Mouse (Mus musculus) stomach, postnatal 0 days (tissue): ENCODE data around the gene 5730522E02Rik. TPM values are rescaled to one million over a fixed set of nuclear protein-coding genes. Genes with fewer than 3 reads are reported as not detected.

Source experiments
- ATAC-seq: fragments of 200-750 bp; cut with Nextera tagmentation; 2 replicates; pipeline ENCODE4 v1.8.0; 2017; ENCODE audit not compliant: low FRiP score, low TSS enrichment
- DNase-seq: peaks from one replicate; pipeline ENCODE4 v3.0.0-alpha.2; 2016; ENCODE audit warnings: low spot score
- H3K27ac ChIP-seq: fragments of 300-500 bp; sonication (generic); replicated peaks from 2 replicates; pipeline ENCODE4 v1.5.1; 2014; ENCODE audit warnings: mild to moderate bottlenecking, control low read depth
- H3K27me3 ChIP-seq: fragments of 300-500 bp; sonication (generic); 2 replicates; pipeline ENCODE4 v1.6.1; 2014; ENCODE audit warnings: low read length; ENCODE audit not compliant: control insufficient read depth, insufficient read depth
- H3K36me3 ChIP-seq: fragments of 300-500 bp; sonication (generic); 2 replicates; pipeline ENCODE4 v1.6.1; 2014; ENCODE audit warnings: low read length, mixed read lengths; ENCODE audit not compliant: control insufficient read depth, insufficient read depth
- H3K4me1 ChIP-seq: fragments of 300-500 bp; sonication (generic); replicated peaks from 2 replicates; pipeline ENCODE4 v1.6.1; 2014; ENCODE audit warnings: antibody characterized with exemption; ENCODE audit not compliant: control insufficient read depth, insufficient read depth
- H3K4me2 ChIP-seq: fragments of 300-500 bp; sonication (generic); replicated peaks from 2 replicates; pipeline ENCODE4 v1.6.1; 2014; ENCODE audit warnings: low read depth, mild to moderate bottlenecking, control low read depth, moderate library complexity
- H3K4me3 ChIP-seq: fragments of 300-500 bp; sonication (generic); 2 replicates; pipeline ENCODE4 v1.5.1; 2014; ENCODE audit warnings: low read depth, low read length, control low read depth
- H3K9ac ChIP-seq: fragments of 300-500 bp; sonication (generic); 2 replicates; pipeline ENCODE4 v1.6.1; 2014; ENCODE audit warnings: mild to moderate bottlenecking, low read length, control low read depth, mixed read lengths
- H3K9me3 ChIP-seq: fragments of 300-500 bp; sonication (generic); 2 replicates; pipeline ENCODE4 v1.6.1; 2016; ENCODE audit warnings: low read length; ENCODE audit not compliant: control insufficient read depth
- CTCF ChIP-seq: IDR thresholded peaks from 2 replicates; pipeline ENCODE4 v1.5.1; 2016; ENCODE audit warnings: antibody characterized with exemption, low read depth, mild to moderate bottlenecking, moderate library complexity
- EP300 ChIP-seq: optimal IDR thresholded peaks from 2 replicates; pipeline ENCODE3; 2016; ENCODE audit warnings: antibody characterized with exemption
- WGBS: fragments of 180-500 bp; shearing (Covaris S2); extraction: QIAGEN DNeasy Blood & Tissue Kit; methylation state at CpG from one replicate; pipeline ENCODE4 v1.1.7; 2014; 5-methylcytosine and 5-hydroxymethylcytosine counted together
- polyA plus RNA-seq: library from polyadenylated mRNA; unstranded; fragments of >200 nt; fragmentation: Nextera tagmentation; extraction: Ambion mirVana; gene quantifications from 2 replicates; pipeline ENCODE4 v1.2.1, GENCODE M21; 2015

The 5730522E02Rik gene
- polyA plus RNA-seq, 1 experiment from 2014 or later, result 1.1 TPM

DNA sequence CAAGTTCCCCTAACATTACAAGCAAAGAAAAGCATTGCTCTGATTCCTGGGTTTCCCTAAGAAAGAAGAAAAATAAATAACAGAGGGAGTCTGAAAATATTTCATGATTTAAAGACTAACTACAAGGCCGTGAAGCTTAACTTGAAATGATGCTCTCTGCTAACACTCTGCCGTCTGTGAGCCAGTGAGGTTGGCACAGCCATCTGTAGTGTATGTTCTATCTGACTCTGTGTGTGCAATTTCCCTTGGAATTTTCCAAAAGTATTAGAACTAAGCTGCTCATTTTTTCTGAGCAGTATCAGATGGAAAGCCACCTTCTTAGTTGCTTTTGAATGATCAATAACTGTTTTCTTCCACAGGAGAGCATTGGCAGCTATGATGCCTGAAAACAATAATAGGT lies 134.2 kb downstream of the 5730522E02Rik start:
- no peaks in the 10 kb centered on the region for H3K4me1 ChIP-seq
- H3K27me3 ChIP-seq, result no peaks in the 10 kb centered on the region
- H3K27ac ChIP-seq, result no peak overlapping the region
- TF ChIP-seq CTCF, result no peak
- TF ChIP-seq EP300, result no peak
- no peaks in the 10 kb centered on the region for H3K36me3 ChIP-seq
- 62% methylated on average over 2 of the region's 2 CpGs for WGBS
- H3K9me3 ChIP-seq, result no peaks in the 10 kb centered on the region
- no peak overlapping the region for H3K4me3 ChIP-seq
- no peak overlapping the region for H3K9ac ChIP-seq
- DNase-seq (no peak), ATAC-seq (no peak)
- no peak overlapping the region for H3K4me2 ChIP-seq

DNA sequence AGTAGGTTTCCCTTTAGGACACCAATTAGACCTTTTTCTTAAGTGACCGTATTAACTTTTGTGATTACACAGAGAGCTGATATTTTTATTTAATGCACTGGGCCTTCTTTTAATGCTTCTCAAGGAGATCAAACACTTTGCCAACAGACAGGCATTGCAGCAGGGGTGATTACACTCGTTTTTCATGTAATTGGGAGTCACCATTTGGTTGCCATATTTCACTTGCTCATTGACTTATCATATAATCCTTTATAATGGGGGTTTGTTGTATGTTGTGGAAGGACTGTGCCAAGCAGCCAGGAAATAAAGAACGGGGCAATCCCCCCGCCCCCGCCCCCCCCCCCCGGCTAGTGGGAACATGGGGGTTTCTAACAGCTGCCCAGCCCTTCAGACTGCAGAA lies 135.0 kb downstream of the 5730522E02Rik start:
- Histone ChIP-seq H3K36me3 (no peaks in the 10 kb centered on the region), H3K4me2 (no peak overlapping the region), H3K27me3 (no peaks in the 10 kb centered on the region), H3K9me3 (no peaks in the 10 kb centered on the region), H3K4me3 (no peak overlapping the region), H3K4me1 (no peaks in the 10 kb centered on the region), H3K27ac (no peak overlapping the region), H3K9ac (no peak overlapping the region)
- no peak for DNase-seq
- 75% methylated on average over 6 of the region's 6 CpGs for WGBS
- ATAC-seq, result no peak
- TF ChIP-seq CTCF, result no peak
- no peak for TF ChIP-seq EP300

- H3K9me3 ChIP-seq, result no peaks in the 10 kb centered on the region
- H3K4me3 ChIP-seq, result no peak overlapping the region
- no peak overlapping the region for H3K4me2 ChIP-seq
- no peak overlapping the region for H3K27ac ChIP-seq
- DNase-seq (peak; percentile 46), ATAC-seq (0 out of 2 replicates have a peak, but pooled peaks have one; percentile 59)
- TF ChIP-seq CTCF, result peak; percentile 84
- no peak for TF ChIP-seq EP300
- H3K4me1 ChIP-seq, result no peaks in the 10 kb centered on the region
- no peaks in the 10 kb centered on the region for H3K27me3 ChIP-seq
- H3K36me3 ChIP-seq, result no peaks in the 10 kb centered on the region
- H3K9ac ChIP-seq, result no peak overlapping the region
- WGBS, result 48% methylated on average over 8 of the region's 8 CpGs
Measured at GRCm38 (mm10) chr11:26073638-26074294, 136.8 kb downstream of the 5730522E02Rik start.

DNA sequence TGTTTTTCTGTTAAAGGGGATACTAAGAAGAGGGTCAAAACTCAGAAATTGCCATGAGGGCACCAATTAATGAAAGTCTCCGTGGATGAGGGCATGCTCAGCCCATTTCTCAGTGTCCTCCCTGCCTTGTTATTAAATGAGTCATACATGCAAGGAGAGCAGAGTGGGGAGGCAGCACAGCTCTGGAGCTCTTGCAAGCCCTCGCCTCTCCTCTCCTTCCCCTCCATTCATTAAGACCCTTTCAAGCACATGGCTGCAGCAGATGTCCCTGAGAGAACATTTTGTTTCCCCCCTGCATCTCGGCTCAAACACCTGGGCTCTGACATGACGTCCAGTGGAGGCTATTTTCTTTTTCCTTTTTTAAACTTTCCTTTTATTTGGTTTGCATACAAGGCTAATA lies 138.5 kb downstream of the 5730522E02Rik start:
- TF ChIP-seq CTCF (no peak), EP300 (no peak)
- 53% methylated on average over 4 of the region's 4 CpGs for WGBS
- no peaks in the 10 kb centered on the region for H3K4me1 ChIP-seq
- no peak overlapping the region for H3K4me3 ChIP-seq
- H3K4me2 ChIP-seq, result no peak overlapping the region
- no peak for ATAC-seq
- H3K27me3 ChIP-seq, result no peaks in the 10 kb centered on the region
- no peak overlapping the region for H3K27ac ChIP-seq
- DNase-seq, result no peak
- no peaks in the 10 kb centered on the region for H3K36me3 ChIP-seq
- H3K9ac ChIP-seq, result no peak overlapping the region
- H3K9me3 ChIP-seq, result no peaks in the 10 kb centered on the region

GRCm38 (mm10) chr11:26063252-26063651 lies 147.3 kb downstream of the 5730522E02Rik start:
- H3K9ac ChIP-seq, result no peak overlapping the region
- ATAC-seq (no peak), DNase-seq (no peak)
- H3K36me3 ChIP-seq, result no peaks in the 10 kb centered on the region
- WGBS, result 62% methylated on average over 2 of the region's 2 CpGs
- H3K27ac ChIP-seq, result no peak overlapping the region
- H3K9me3 ChIP-seq, result no peaks in the 10 kb centered on the region
- no peak overlapping the region for H3K4me2 ChIP-seq
- no peaks in the 10 kb centered on the region for H3K27me3 ChIP-seq
- H3K4me3 ChIP-seq, result no peak overlapping the region
- no peak for TF ChIP-seq CTCF
- no peak for TF ChIP-seq EP300
- no peaks in the 10 kb centered on the region for H3K4me1 ChIP-seq

GRCm38 (mm10) chr11:26061471-26062137 lies 149.0 kb downstream of the 5730522E02Rik start:
- TF ChIP-seq EP300 (no peak), CTCF (no peak)
- no peak overlapping the region for H3K4me2 ChIP-seq
- H3K36me3 ChIP-seq, result no peaks in the 10 kb centered on the region
- H3K9ac ChIP-seq, result no peak overlapping the region
- H3K27me3 ChIP-seq, result no peaks in the 10 kb centered on the region
- H3K9me3 ChIP-seq, result no peaks in the 10 kb centered on the region
- no peak for DNase-seq
- no peaks in the 10 kb centered on the region for H3K4me1 ChIP-seq
- no peak overlapping the region for H3K4me3 ChIP-seq
- ATAC-seq, result no peak
- WGBS, result 78% methylated on average over 8 of the region's 8 CpGs
- no peak overlapping the region for H3K27ac ChIP-seq
